Mouse (Mus musculus) embryonic facial prominence, embryonic 12.5 days (tissue): ENCODE results near the gene Pak1. TPM values are rescaled to one million over a fixed set of nuclear protein-coding genes. Genes with fewer than 3 reads are reported as not detected.

Experiments
- ATAC-seq: fragments of 200-750 bp; cut with Nextera tagmentation; 2 replicates; pipeline ENCODE4 v1.8.0; 2017; ENCODE audit not compliant: insufficient number of reproducible peaks, insufficient read depth, low FRiP score, low TSS enrichment
- H3K27ac ChIP-seq: fragments of 300-500 bp; sonication (generic); 2 replicates; pipeline ENCODE4 v1.5.1; 2016; ENCODE audit warnings: mild to moderate bottlenecking
- H3K27me3 ChIP-seq: fragments of 300-500 bp; sonication (generic); 2 replicates; pipeline ENCODE4 v1.6.1; 2016; ENCODE audit warnings: mild to moderate bottlenecking, moderate library complexity
- H3K36me3 ChIP-seq: fragments of 300-500 bp; sonication (generic); 2 replicates; pipeline ENCODE4 v1.6.1; 2016; ENCODE audit warnings: mild to moderate bottlenecking
- H3K4me1 ChIP-seq: fragments of 300-500 bp; sonication (generic); 2 replicates; pipeline ENCODE4 v1.6.1; 2016
- H3K4me2 ChIP-seq: fragments of 300-500 bp; sonication (generic); replicated peaks from 2 replicates; pipeline ENCODE4 v1.6.1; 2016; ENCODE audit warnings: mild to moderate bottlenecking, moderate library complexity
- H3K4me3 ChIP-seq: fragments of 300-500 bp; sonication (generic); 2 replicates; pipeline ENCODE4 v1.5.1; 2016; ENCODE audit warnings: mild to moderate bottlenecking
- H3K9ac ChIP-seq: fragments of 300-500 bp; sonication (generic); 2 replicates; pipeline ENCODE4 v1.6.1; 2016; ENCODE audit warnings: mild to moderate bottlenecking, moderate library complexity
- H3K9me3 ChIP-seq: fragments of 300-500 bp; sonication (generic); 2 replicates; pipeline ENCODE4 v1.6.1; 2016; ENCODE audit warnings: mild to moderate bottlenecking, moderate library complexity
- WGBS: fragments of 180-500 bp; shearing (Covaris S2); methylation state at CpG from one replicate; pipeline ENCODE4 v1.1.7; 2016; 5-methylcytosine and 5-hydroxymethylcytosine counted together
- polyA plus RNA-seq: library from polyadenylated mRNA; unstranded; fragments of >200 nt; fragmentation: Nextera tagmentation; extraction: Ambion mirVana; gene quantifications from 2 replicates; pipeline ENCODE4 v1.2.1, GENCODE M21; 2016

Pak1 gene
- polyA plus RNA-seq, 1 experiment from 2014 or later = 36.9 TPM

- no peak for ATAC-seq
- Histone ChIP-seq H3K27ac (no peak overlapping the region), H3K9ac (no peak overlapping the region), H3K4me1 (no peaks in the 10 kb centered on the region), H3K9me3 (no peaks in the 10 kb centered on the region), H3K4me3 (no peak overlapping the region), H3K27me3 (no peaks in the 10 kb centered on the region), H3K4me2 (no peak overlapping the region), H3K36me3 (no peaks in the 10 kb centered on the region)
- WGBS = 90% methylated on average over 21 of the region's 21 CpGs
Measured at GRCm38 (mm10) chr7:97765181-97765962, 23.0 kb upstream of the Pak1 start.

- 87% methylated on average over 5 of the region's 5 CpGs for WGBS
- no peaks in the 10 kb centered on the region for H3K36me3 ChIP-seq
- no peak overlapping the region for H3K4me2 ChIP-seq
- no peaks in the 10 kb centered on the region for H3K9me3 ChIP-seq
- H3K9ac ChIP-seq = no peak overlapping the region
- H3K4me1 ChIP-seq = no peaks in the 10 kb centered on the region
- H3K27me3 ChIP-seq = no peaks in the 10 kb centered on the region
- no peak for ATAC-seq
- no peak overlapping the region for H3K27ac ChIP-seq
- H3K4me3 ChIP-seq = no peak overlapping the region
Measured at GRCm38 (mm10) chr7:97765963-97766347, 22.4 kb upstream of the Pak1 start.

- no peak for ATAC-seq
- Histone ChIP-seq H3K27me3 (no peaks in the 10 kb centered on the region), H3K9ac (no peak overlapping the region), H3K4me3 (no peak overlapping the region), H3K4me1 (no peaks in the 10 kb centered on the region), H3K4me2 (no peak overlapping the region), H3K36me3 (no peaks in the 10 kb centered on the region), H3K9me3 (no peaks in the 10 kb centered on the region), H3K27ac (no peak overlapping the region)
- 74% methylated on average over 9 of the region's 9 CpGs for WGBS
Measured at GRCm38 (mm10) chr7:97766406-97767166, 21.8 kb upstream of the Pak1 start.

GRCm38 (mm10) chr7:97767841-97768240 is 20.5 kb upstream of the Pak1 start:
- H3K27ac ChIP-seq = no peak overlapping the region
- 81% methylated on average over 8 of the region's 8 CpGs for WGBS
- no peak overlapping the region for H3K9ac ChIP-seq
- no peak overlapping the region for H3K4me2 ChIP-seq
- H3K4me3 ChIP-seq = no peak overlapping the region
- no peak for ATAC-seq
- no peaks in the 10 kb centered on the region for H3K27me3 ChIP-seq
- no peaks in the 10 kb centered on the region for H3K9me3 ChIP-seq
- H3K36me3 ChIP-seq = no peaks in the 10 kb centered on the region
- no peaks in the 10 kb centered on the region for H3K4me1 ChIP-seq

- ATAC-seq = no peak
- Histone ChIP-seq H3K9ac (no peak overlapping the region), H3K4me3 (no peak overlapping the region), H3K4me1 (no peaks in the 10 kb centered on the region), H3K9me3 (no peaks in the 10 kb centered on the region), H3K36me3 (no peaks in the 10 kb centered on the region), H3K27ac (no peak overlapping the region), H3K27me3 (no peaks in the 10 kb centered on the region), H3K4me2 (no peak overlapping the region)
- WGBS = 71% methylated on average over 4 of the region's 4 CpGs
Measured at GRCm38 (mm10) chr7:97769020-97769419, 19.3 kb upstream of the Pak1 start.

- Histone ChIP-seq H3K4me1 (no peaks in the 10 kb centered on the region), H3K27me3 (no peaks in the 10 kb centered on the region), H3K9me3 (no peaks in the 10 kb centered on the region), H3K4me3 (no peak overlapping the region), H3K27ac (no peak overlapping the region), H3K4me2 (no peak overlapping the region), H3K36me3 (no peaks in the 10 kb centered on the region), H3K9ac (no peak overlapping the region)
- 86% methylated on average over 6 of the region's 6 CpGs for WGBS
- ATAC-seq = no peak
Measured at GRCm38 (mm10) chr7:97770841-97771620, 17.3 kb upstream of the Pak1 start.

- H3K4me1 ChIP-seq = no peaks in the 10 kb centered on the region
- 36% methylated on average over 3 of the region's 3 CpGs for whole genome bisulfite sequencing
- no peak overlapping the region for H3K27ac ChIP-seq
- no peaks in the 10 kb centered on the region for H3K27me3 ChIP-seq
- no peak overlapping the region for H3K4me3 ChIP-seq
- ATAC-seq = no peak
- H3K9ac ChIP-seq = no peak overlapping the region
- no peaks in the 10 kb centered on the region for H3K36me3 ChIP-seq
- H3K4me2 ChIP-seq = no peak overlapping the region
- no peaks in the 10 kb centered on the region for H3K9me3 ChIP-seq
Measured at GRCm38 (mm10) chr7:97775380-97775779, 13.0 kb upstream of the Pak1 start.

- H3K4me1 ChIP-seq = no peaks in the 10 kb centered on the region
- H3K9ac ChIP-seq = no peak overlapping the region
- no peaks in the 10 kb centered on the region for H3K36me3 ChIP-seq
- no peak for ATAC-seq
- no peak overlapping the region for H3K27ac ChIP-seq
- H3K4me2 ChIP-seq = no peak overlapping the region
- no peaks in the 10 kb centered on the region for H3K9me3 ChIP-seq
- 78% methylated on average over 2 of the region's 2 CpGs for WGBS
- no peak overlapping the region for H3K4me3 ChIP-seq
- H3K27me3 ChIP-seq = no peaks in the 10 kb centered on the region
Measured at GRCm38 (mm10) chr7:97775923-97776322, 12.4 kb upstream of the Pak1 start.

- H3K27me3 ChIP-seq = no peaks in the 10 kb centered on the region
- H3K9ac ChIP-seq = no peak overlapping the region
- ATAC-seq = no peak
- H3K36me3 ChIP-seq = no peaks in the 10 kb centered on the region
- H3K27ac ChIP-seq = no peak overlapping the region
- 86% methylated on average over 4 of the region's 4 CpGs for WGBS
- no peaks in the 10 kb centered on the region for H3K9me3 ChIP-seq
- no peak overlapping the region for H3K4me3 ChIP-seq
- no peak overlapping the region for H3K4me2 ChIP-seq
- H3K4me1 ChIP-seq = no peaks in the 10 kb centered on the region
Measured at GRCm38 (mm10) chr7:97777191-97777590, 11.2 kb upstream of the Pak1 start.

GRCm38 (mm10) chr7:97780222-97780621 is 8.1 kb upstream of the Pak1 start:
- no peak overlapping the region for H3K27ac ChIP-seq
- no peaks in the 10 kb centered on the region for H3K27me3 ChIP-seq
- no peak overlapping the region for H3K9ac ChIP-seq
- no peaks in the 10 kb centered on the region for H3K4me1 ChIP-seq
- H3K4me2 ChIP-seq = no peak overlapping the region
- no peak for ATAC-seq
- H3K4me3 ChIP-seq = no peak overlapping the region
- 89% methylated on average over 1 of the region's 1 CpGs for WGBS
- no peaks in the 10 kb centered on the region for H3K36me3 ChIP-seq
- H3K9me3 ChIP-seq = no peaks in the 10 kb centered on the region

- peaks cover 5% of the 10 kb centered on the region; the same call in 1 of the 2 replicates for H3K27me3 ChIP-seq
- no peak for ATAC-seq
- H3K27ac ChIP-seq = no peak overlapping the region
- H3K9me3 ChIP-seq = no peaks in the 10 kb centered on the region
- H3K4me1 ChIP-seq = no peaks in the 10 kb centered on the region
- 70% methylated on average over 1 of the region's 1 CpGs for WGBS
- no peak overlapping the region for H3K9ac ChIP-seq
- no peak overlapping the region for H3K4me3 ChIP-seq
- H3K36me3 ChIP-seq = no peaks in the 10 kb centered on the region
- H3K4me2 ChIP-seq = no peak overlapping the region
Measured at GRCm38 (mm10) chr7:97780815-97781214, 7.5 kb upstream of the Pak1 start.
